Mouse (Mus musculus): ENCODE measurements around the gene Gcfc2.

GRCm38 (mm10) chr6:81966068-81966544 lies 42.6 kb downstream of the Gcfc2 start:
- TF ChIP-seq CTCF (IDR thresholded peaks at IDR 0.05; ENCODE audit: low read depth, low read length) (no peak), GATA1 (IDR thresholded peaks at IDR 0.05; ENCODE audit: borderline replicate concordance, low read length) (no peak), GATA2 (IDR thresholded peaks at IDR 0.05; ENCODE audit: borderline replicate concordance, low read depth, low read length) (no peak), TAL1 (conservative IDR thresholded peaks at IDR 0.05; ENCODE audit: low read depth, low read length) (no peak), POLR2AphosphoS5 (IDR thresholded peaks at IDR 0.05; ENCODE audit: insufficient replicate concordance, low read depth, low read length) (no peak)
